Mouse (Mus musculus): ENCODE measurements at regions not wholly inside any gene's neighbourhood (a gene's known extent, or its start where the extent isn't known, plus 50 kb on each side); places are given as distances from the start of the nearest gene placed in this dataset.

- DNase-seq (ENCODE audit: inconsistent ontology term) = no peak
These were observed 52.7 kb upstream of the Trpc4 start for GRCm38 (mm10) chr3:54103098-54103497.

- no peak for DNase-seq (ENCODE audit: inconsistent ontology term)
These were observed 72.2 kb upstream of the Trpc4 start for GRCm38 (mm10) chr3:54083634-54084033.

GRCm38 (mm10) chr3:54076461-54076860 is 79.4 kb upstream of the Trpc4 start:
- DNase-seq (ENCODE audit: inconsistent ontology term) = no peak

GRCm38 (mm10) chr3:54060653-54061052 is 95.2 kb upstream of the Trpc4 start:
- DNase-seq (ENCODE audit: inconsistent ontology term) = no peak

GRCm38 (mm10) chr3:54054376-54054775 is 101.5 kb upstream of the Trpc4 start:
- DNase-seq (ENCODE audit: inconsistent ontology term) = no peak

DNA sequence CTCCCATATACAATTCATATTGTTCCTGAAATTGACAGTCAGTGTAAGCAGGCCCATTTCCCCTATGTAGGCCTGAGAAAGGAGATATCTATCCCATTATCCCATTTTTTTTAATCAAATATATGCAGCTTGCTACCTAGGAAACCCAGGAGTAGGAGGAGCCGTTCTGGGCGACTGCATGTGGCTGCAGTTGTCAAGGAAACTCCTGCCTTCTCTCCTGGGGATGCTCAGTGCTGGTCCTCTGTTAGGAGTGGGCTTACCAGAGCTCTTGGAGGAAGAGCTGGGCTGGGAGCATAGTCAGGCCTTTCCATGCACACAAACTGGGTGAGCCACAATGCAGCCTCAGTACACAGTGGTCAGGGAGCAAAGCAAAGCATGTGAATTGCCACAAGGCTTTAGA is 106.5 kb upstream of the Trpc4 start:
- DNase-seq (ENCODE audit: inconsistent ontology term) = no peak

- DNase-seq (ENCODE audit: inconsistent ontology term) = no peak
These were observed 107.7 kb upstream of the Trpc4 start for GRCm38 (mm10) chr3:54048091-54048670.

DNA sequence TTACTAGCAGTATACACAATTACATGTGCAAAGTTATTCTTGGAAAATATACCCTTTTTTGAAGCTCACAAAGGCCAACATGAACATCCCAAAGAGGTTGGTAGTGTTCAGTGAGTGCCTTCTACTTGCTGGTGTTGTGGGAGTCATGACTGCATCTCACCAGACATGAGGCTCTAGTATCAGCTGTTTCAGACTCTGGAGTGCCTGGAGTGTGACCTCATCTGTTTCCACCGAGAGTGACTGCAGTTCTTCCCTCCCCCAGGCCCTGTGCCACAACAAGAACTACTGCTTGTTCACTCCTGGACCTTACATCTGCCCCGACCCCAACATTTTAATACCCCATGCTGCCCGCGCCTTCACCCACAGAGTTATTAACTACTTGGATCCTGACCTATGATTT is 128.5 kb upstream of the Trpc4 start:
- DNase-seq (ENCODE audit: inconsistent ontology term) = no peak

DNA sequence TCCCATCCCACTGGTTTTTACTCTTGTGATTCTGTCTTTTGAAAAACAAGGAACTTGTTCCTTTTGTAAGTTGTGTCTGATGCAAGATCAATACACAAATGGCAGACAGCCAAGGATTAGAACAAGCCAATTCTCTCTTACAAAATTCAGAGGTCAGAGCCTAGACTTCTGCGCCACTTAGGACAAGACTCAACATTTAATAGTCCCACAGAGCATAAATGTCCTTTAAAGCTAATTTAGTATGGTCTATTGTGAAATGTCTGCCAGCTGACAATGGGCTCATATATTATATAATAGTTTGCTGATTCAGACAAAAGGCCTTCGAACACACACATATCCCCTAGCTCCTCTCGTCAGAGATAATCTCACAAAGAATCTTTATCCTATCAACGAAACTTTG is 135.6 kb upstream of the Trpc4 start:
- DNase-seq (ENCODE audit: inconsistent ontology term) = no peak

- peak; percentile 67 for DNase-seq (ENCODE audit: inconsistent ontology term)
These were observed 137.7 kb upstream of the Trpc4 start for GRCm38 (mm10) chr3:54017943-54018649.

GRCm38 (mm10) chr3:54016877-54017276 is 139.0 kb upstream of the Trpc4 start:
- DNase-seq (ENCODE audit: inconsistent ontology term) = peak; percentile 9

DNA sequence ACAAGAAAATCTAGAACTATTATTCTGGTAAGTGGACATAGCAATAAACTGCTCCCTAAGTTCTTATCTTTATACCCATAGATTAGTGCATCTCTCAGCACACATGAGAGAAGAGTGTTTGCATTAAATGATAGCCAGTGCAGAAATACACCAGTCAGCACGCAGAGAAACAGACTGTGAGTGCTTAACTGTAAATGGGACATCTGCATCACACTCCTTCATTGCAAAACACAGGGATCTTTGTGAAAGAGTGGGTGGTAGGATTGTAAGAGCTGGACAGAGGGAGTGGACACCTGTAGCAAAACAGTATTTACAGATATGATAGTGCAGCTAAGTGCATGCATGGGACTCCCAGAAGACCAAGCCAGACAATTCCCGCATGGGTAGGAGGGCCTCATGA is 144.8 kb upstream of the Trpc4 start:
- no peak for DNase-seq (ENCODE audit: inconsistent ontology term)

- no peak for DNase-seq (ENCODE audit: inconsistent ontology term)
These were observed 129.4 kb upstream of the Ufm1 start for GRCm38 (mm10) chr3:53992993-53993392.

DNA sequence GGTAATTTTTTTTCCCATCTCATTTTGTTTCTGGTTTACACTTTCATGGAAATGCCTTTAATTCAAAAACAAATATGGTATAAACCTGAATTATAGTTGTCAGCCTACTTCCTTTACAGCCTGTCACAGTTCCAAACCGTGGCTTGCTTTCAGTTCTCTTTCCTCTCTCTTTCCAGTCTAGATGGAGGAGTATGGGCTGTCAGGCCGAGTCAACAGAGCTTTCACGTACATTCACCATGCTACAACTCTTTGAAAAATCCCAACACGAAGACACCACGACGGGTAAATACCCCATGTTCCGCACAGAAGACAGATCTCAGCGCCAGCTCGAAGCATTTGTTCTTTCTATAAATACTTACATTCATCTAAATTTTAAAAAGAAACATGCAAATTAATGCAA is 125.2 kb upstream of the Ufm1 start:
- no peak for DNase-seq (ENCODE audit: inconsistent ontology term)

DNA sequence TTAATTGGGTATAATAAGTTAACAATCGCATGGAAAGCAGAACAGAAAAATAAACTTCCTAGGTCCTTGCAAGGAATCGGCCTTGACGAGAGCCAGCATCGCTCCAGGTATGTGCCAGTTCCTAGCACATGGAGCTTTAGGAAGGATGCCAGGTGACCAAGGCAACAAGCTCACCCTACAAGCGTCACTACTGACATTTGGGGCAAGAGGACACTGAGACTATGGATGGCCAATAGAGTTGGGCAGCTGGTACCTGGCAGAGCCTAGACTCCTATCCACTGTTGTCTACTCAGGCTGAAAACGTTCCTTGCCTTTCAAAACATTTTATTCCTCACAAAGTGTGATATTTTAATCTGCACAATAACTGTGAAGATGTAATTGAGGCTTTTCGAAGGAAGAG is 124.6 kb upstream of the Ufm1 start:
- DNase-seq (ENCODE audit: inconsistent ontology term) = no peak

- peak; percentile 61 for DNase-seq (ENCODE audit: inconsistent ontology term)
These were observed 123.7 kb upstream of the Ufm1 start for GRCm38 (mm10) chr3:53987316-53987715.

GRCm38 (mm10) chr3:53984743-53985550 is 121.3 kb upstream of the Ufm1 start:
- no peak for DNase-seq (ENCODE audit: inconsistent ontology term)

DNA sequence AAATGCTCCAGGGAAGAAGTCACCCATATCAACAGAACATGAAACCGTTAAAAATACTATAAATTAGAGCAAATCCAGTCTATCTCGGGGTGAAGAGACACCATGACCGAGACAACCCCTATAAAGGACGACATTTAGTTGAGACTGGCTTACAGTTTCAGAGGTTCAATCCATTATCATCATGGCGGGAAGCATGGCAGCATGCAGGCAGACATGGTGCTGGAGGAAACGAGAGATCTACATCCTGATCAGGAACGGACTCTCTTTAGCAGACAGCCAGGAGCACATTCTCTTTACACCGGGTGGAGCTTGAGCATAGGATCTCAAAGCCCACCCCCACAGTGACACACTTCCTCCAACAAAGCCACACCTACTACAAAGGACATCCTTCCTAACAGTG is 118.7 kb upstream of the Ufm1 start:
- no peak for DNase-seq (ENCODE audit: inconsistent ontology term)

DNA sequence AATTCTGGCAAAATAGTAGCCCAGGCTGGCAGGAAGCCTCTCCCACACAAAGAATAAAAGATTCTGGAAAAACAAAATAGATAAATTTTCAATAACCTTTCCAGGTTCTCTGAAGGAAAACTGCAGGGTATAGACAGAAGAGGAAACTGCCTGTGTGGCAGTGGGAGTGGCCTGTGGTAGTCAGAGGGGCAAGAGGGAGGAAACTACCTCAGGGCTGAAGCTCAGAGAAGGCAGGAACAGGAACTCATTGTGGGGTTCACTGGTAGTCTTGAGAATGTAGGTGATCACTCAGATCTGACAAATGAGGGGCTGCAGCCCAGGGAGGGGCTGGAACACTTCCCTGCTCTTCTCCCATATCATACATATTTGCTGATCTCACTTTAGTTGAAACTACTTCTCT is 118.0 kb upstream of the Ufm1 start:
- DNase-seq (ENCODE audit: inconsistent ontology term) = no peak

DNA sequence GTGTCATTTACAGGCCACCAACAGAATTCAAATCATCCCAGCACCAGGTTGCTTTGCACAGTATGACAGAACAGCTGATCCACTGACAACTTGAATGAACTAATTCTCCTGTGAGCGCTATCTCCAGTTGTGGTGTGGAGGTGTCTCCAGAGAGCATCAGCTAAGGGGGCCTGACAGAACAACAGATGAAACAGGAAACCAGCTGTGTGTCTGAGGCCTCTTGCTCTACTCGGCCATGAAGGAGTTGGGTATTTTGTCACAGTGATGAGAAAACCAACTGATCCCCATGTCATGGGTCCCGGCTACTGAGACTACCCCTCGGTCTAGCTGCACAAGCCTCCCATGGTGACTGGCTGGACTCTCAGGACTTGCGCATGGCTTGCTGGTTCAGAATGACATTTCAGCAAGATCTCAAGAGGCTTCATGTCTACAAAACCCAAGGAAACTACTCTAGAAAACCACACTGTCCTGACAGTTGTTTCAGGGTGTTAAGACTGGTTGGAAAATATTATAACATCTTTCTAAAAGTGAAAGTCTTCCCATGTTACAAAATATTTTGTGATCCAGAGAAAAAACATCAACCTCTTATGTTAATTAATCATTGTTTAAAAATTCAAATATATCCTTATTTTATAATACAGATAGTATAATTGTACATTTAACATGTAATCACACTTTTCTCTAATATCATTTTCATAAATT is 113.9 kb upstream of the Ufm1 start:
- no peak for DNase-seq (ENCODE audit: inconsistent ontology term)

DNA sequence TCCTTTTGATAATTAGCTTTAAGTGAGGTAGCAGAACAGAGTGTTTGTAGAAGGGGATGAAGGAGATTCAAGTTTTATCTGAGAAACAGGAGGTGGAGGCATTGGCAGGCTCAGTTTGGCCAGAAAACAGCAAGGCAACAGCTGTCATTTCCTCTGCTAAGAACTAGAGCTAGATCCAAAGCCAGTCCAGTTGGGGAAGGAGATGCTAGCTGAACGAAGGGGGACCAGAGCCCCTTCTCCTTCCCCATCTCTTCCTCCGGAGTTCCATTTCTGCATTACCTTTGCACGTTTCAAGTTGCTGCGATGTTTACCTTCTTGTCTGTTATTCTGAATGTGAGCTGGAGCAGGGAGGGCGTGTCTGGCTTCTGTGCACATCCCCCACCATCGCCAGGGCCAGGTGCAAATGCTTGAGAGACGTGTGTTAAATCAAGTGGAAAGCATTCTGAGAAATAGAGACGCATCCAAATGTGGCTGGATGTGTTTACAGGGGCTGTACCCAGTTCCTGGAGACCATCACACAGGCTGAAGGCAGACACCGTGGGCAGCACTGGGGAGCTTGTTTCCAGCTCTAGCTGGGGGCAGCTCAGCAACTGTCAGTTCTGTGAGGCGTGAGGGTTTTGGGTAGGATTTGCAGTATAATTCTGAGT is 111.4 kb upstream of the Ufm1 start:
- DNase-seq (ENCODE audit: inconsistent ontology term) = no peak
